Mouse (Mus musculus): ENCODE results near the gene Ap2a1. TPM values are rescaled to one million over a fixed set of nuclear protein-coding genes. Genes with fewer than 3 reads are reported as not detected.
A peak's percentile ranks its signal among the peaks of the same experiment; 100 is the strongest.

Ap2a1 gene
- polyA plus RNA-seq, 1 experiment from 2014 or later = 73.9 TPM

- Histone ChIP-seq H3K27ac (no peak within 1 kb of the TSS), H3K4me1 (no peaks in the 10 kb centered on the region), H3K4me3 (no peak within 1 kb of the TSS), H3K36me3 (no peaks in the 10 kb centered on the region), H3K9me3 (no peaks in the 10 kb centered on the region), H3K27me3 (ENCODE audit: insufficient read depth, poor library complexity, severe bottlenecking) (peaks cover 5% of the 10 kb centered on the region; the same call in 1 of the 2 replicates)
- no peak for DNase-seq (ENCODE audit: low spot score)
- 79% methylated on average over 7 of the region's 7 CpGs for WGBS
Observed at GRCm38 (mm10) chr7:44942904-44943303, 13.6 kb upstream of the Ap2a1 start, which contains the start of gene Tsks. Gene Tsks (plus strand): TSS chr7:44943204.

- H3K27ac ChIP-seq = no peak overlapping the region
- WGBS = 84% methylated on average over 4 of the region's 4 CpGs
Observed at GRCm38 (mm10) chr7:44938680-44939079, 9.4 kb upstream of the Ap2a1 start.

GRCm38 (mm10) chr7:44928570-44928969 lies 726 bp downstream of the Ap2a1 start:
- WGBS = 4% methylated on average over 1 of the region's 1 CpGs
- no peak for DNase-seq (ENCODE audit: low spot score)
- peak overlapping the region; percentile 88 for H3K27ac ChIP-seq

More at GRCm38 (mm10) chr7:44938680-44939079, 9.4 kb upstream of the Ap2a1 start:
- DNase-seq (ENCODE audit: low spot score) = no peak
- no peak overlapping the region for H3K4me3 ChIP-seq
- H3K36me3 ChIP-seq = no peaks in the 10 kb centered on the region
- no peaks in the 10 kb centered on the region; the same call in 1 of the 2 replicates for H3K9me3 ChIP-seq
- no peaks in the 10 kb centered on the region for H3K27me3 ChIP-seq (ENCODE audit: insufficient read depth, poor library complexity, severe bottlenecking)
- H3K4me1 ChIP-seq = no peaks in the 10 kb centered on the region

GRCm38 (mm10) chr7:44925468-44925867 lies 3.8 kb downstream of the Ap2a1 start:
- Histone ChIP-seq H3K36me3 (peaks cover 50% of the 10 kb centered on the region), H3K4me3 (no peak overlapping the region), H3K4me1 (peaks cover 23% of the 10 kb centered on the region), H3K27ac (no peak overlapping the region), H3K9me3 (no peaks in the 10 kb centered on the region), H3K27me3 (ENCODE audit: insufficient read depth, poor library complexity, severe bottlenecking) (no peaks in the 10 kb centered on the region)
- no peak for DNase-seq (ENCODE audit: low spot score)
- WGBS = 77% methylated on average over 3 of the region's 3 CpGs

More at GRCm38 (mm10) chr7:44928570-44928969, 726 bp downstream of the Ap2a1 start:
- H3K9me3 ChIP-seq = no peaks in the 10 kb centered on the region
- peaks cover 24% of the 10 kb centered on the region for H3K4me1 ChIP-seq
- peak overlapping the region; percentile 80 for H3K4me3 ChIP-seq
- H3K27me3 ChIP-seq (ENCODE audit: insufficient read depth, poor library complexity, severe bottlenecking) = no peaks in the 10 kb centered on the region
- peaks cover 32% of the 10 kb centered on the region for H3K36me3 ChIP-seq

GRCm38 (mm10) chr7:44922530-44922929 lies 6.8 kb downstream of the Ap2a1 start:
- Histone ChIP-seq H3K9me3 (no peaks in the 10 kb centered on the region), H3K27me3 (ENCODE audit: insufficient read depth, poor library complexity, severe bottlenecking) (no peaks in the 10 kb centered on the region), H3K36me3 (peaks cover 59% of the 10 kb centered on the region), H3K4me3 (no peak overlapping the region), H3K27ac (no peak overlapping the region), H3K4me1 (peaks cover 23% of the 10 kb centered on the region)
- no peak for DNase-seq (ENCODE audit: low spot score)

- peaks cover 54% of the 10 kb centered on the region for H3K36me3 ChIP-seq
- no peaks in the 10 kb centered on the region for H3K9me3 ChIP-seq
- no peak overlapping the region for H3K27ac ChIP-seq
- 94% methylated on average over 5 of the region's 5 CpGs for WGBS
- H3K4me3 ChIP-seq = no peak overlapping the region
- peak; percentile 63 for DNase-seq (ENCODE audit: low spot score)
- H3K4me1 ChIP-seq = peaks cover 32% of the 10 kb centered on the region
- no peaks in the 10 kb centered on the region for H3K27me3 ChIP-seq (ENCODE audit: insufficient read depth, poor library complexity, severe bottlenecking)
Observed at GRCm38 (mm10) chr7:44919127-44919526, 10.2 kb downstream of the Ap2a1 start.

GRCm38 (mm10) chr7:44918219-44918618 lies 11.1 kb downstream of the Ap2a1 start:
- peak; percentile 76 for DNase-seq (ENCODE audit: low spot score)
- 56% methylated on average over 3 of the region's 3 CpGs for WGBS
- Histone ChIP-seq H3K9me3 (no peaks in the 10 kb centered on the region), H3K4me1 (peaks cover 33% of the 10 kb centered on the region), H3K27ac (0 out of 2 replicates have a peak overlapping the region, but pooled peaks have one; percentile 18), H3K4me3 (no peak overlapping the region), H3K36me3 (peaks cover 56% of the 10 kb centered on the region), H3K27me3 (ENCODE audit: insufficient read depth, poor library complexity, severe bottlenecking) (no peaks in the 10 kb centered on the region)

GRCm38 (mm10) chr7:44916881-44917280 lies 12.4 kb downstream of the Ap2a1 start:
- H3K9me3 ChIP-seq = no peaks in the 10 kb centered on the region
- H3K27me3 ChIP-seq (ENCODE audit: insufficient read depth, poor library complexity, severe bottlenecking) = no peaks in the 10 kb centered on the region
- H3K4me1 ChIP-seq = peaks cover 33% of the 10 kb centered on the region
- 90% methylated on average over 4 of the region's 4 CpGs for WGBS
- H3K27ac ChIP-seq = 0 out of 2 replicates have a peak overlapping the region, but pooled peaks have one; percentile 18
- H3K36me3 ChIP-seq = peaks cover 56% of the 10 kb centered on the region
- no peak for DNase-seq (ENCODE audit: low spot score)
- no peak overlapping the region for H3K4me3 ChIP-seq

- peak; percentile 39 for DNase-seq (ENCODE audit: low spot score)
- H3K4me1 ChIP-seq = peaks cover 33% of the 10 kb centered on the region
- no peak overlapping the region for H3K27ac ChIP-seq
- H3K4me3 ChIP-seq = no peak overlapping the region
- H3K36me3 ChIP-seq = peaks cover 59% of the 10 kb centered on the region
- no peaks in the 10 kb centered on the region for H3K9me3 ChIP-seq
- 87% methylated on average over 6 of the region's 6 CpGs for WGBS
- H3K27me3 ChIP-seq (ENCODE audit: insufficient read depth, poor library complexity, severe bottlenecking) = no peaks in the 10 kb centered on the region
Observed at GRCm38 (mm10) chr7:44916191-44916590, 13.1 kb downstream of the Ap2a1 start.

- DNase-seq (ENCODE audit: low spot score) = no peak
- Histone ChIP-seq H3K27me3 (ENCODE audit: insufficient read depth, poor library complexity, severe bottlenecking) (no peaks in the 10 kb centered on the region), H3K9me3 (no peaks in the 10 kb centered on the region), H3K4me1 (peaks cover 33% of the 10 kb centered on the region), H3K4me3 (no peak overlapping the region), H3K36me3 (peaks cover 66% of the 10 kb centered on the region), H3K27ac (no peak overlapping the region)
- WGBS = 94% methylated on average over 9 of the region's 9 CpGs
Observed at GRCm38 (mm10) chr7:44915314-44915713, 14.0 kb downstream of the Ap2a1 start.

- 77% methylated on average over 2 of the region's 2 CpGs for WGBS
- peaks cover 33% of the 10 kb centered on the region for H3K4me1 ChIP-seq
- no peak overlapping the region for H3K4me3 ChIP-seq
- no peaks in the 10 kb centered on the region for H3K27me3 ChIP-seq (ENCODE audit: insufficient read depth, poor library complexity, severe bottlenecking)
- DNase-seq (ENCODE audit: low spot score) = no peak
- no peak overlapping the region for H3K27ac ChIP-seq
- no peaks in the 10 kb centered on the region for H3K9me3 ChIP-seq
- peaks cover 69% of the 10 kb centered on the region for H3K36me3 ChIP-seq
Observed at GRCm38 (mm10) chr7:44914396-44914795, 14.9 kb downstream of the Ap2a1 start.

- WGBS = 83% methylated on average over 15 of the region's 15 CpGs
- no peaks in the 10 kb centered on the region for H3K9me3 ChIP-seq
- no peaks in the 10 kb centered on the region for H3K27me3 ChIP-seq (ENCODE audit: insufficient read depth, poor library complexity, severe bottlenecking)
- H3K27ac ChIP-seq = no peak overlapping the region
- peaks cover 98% of the 10 kb centered on the region for H3K36me3 ChIP-seq
- peaks cover 1% of the 10 kb centered on the region for H3K4me1 ChIP-seq
- DNase-seq (ENCODE audit: low spot score) = no peak
- H3K4me3 ChIP-seq = no peak overlapping the region
Observed at GRCm38 (mm10) chr7:44908706-44909476, 20.4 kb downstream of the Ap2a1 start.

GRCm38 (mm10) chr7:44905430-44905829 lies 23.9 kb downstream of the Ap2a1 start:
- Histone ChIP-seq H3K9me3 (no peaks in the 10 kb centered on the region), H3K4me1 (peaks cover 23% of the 10 kb centered on the region), H3K27me3 (ENCODE audit: insufficient read depth, poor library complexity, severe bottlenecking) (no peaks in the 10 kb centered on the region), H3K4me3 (no peak overlapping the region), H3K27ac (no peak overlapping the region), H3K36me3 (peaks cover 98% of the 10 kb centered on the region)
- 91% methylated on average over 20 of the region's 20 CpGs for WGBS
- DNase-seq (ENCODE audit: low spot score) = no peak

Data from heart, embryonic 10.5 days (tissue).